Mouse (Mus musculus) heart, embryonic 13.5 days (tissue): ENCODE data around the gene Adamtsl1. TPM values are rescaled to one million over a fixed set of nuclear protein-coding genes. Genes with fewer than 3 reads are reported as not detected.

Source experiments
- ATAC-seq: fragments of 200-750 bp; cut with Nextera tagmentation; 2 replicates; pipeline ENCODE4 v1.8.0; 2017; ENCODE audit warnings: moderate TSS enrichment; ENCODE audit not compliant: insufficient number of reproducible peaks, low FRiP score, low TSS enrichment; ENCODE audit errors: extremely low read depth
- H3K27ac ChIP-seq: fragments of 300-500 bp; sonication (generic); replicated peaks from 2 replicates; pipeline ENCODE4 v1.5.1; 2015; ENCODE audit warnings: moderate library complexity, mild to moderate bottlenecking, inconsistent platforms
- H3K27me3 ChIP-seq: fragments of 300-500 bp; sonication (generic); replicated peaks from 2 replicates; pipeline ENCODE4 v1.6.1; 2015; ENCODE audit warnings: mild to moderate bottlenecking, inconsistent platforms
- H3K36me3 ChIP-seq: fragments of 300-500 bp; sonication (generic); 2 replicates; pipeline ENCODE4 v1.6.1; 2015; ENCODE audit warnings: mild to moderate bottlenecking, inconsistent platforms
- H3K4me1 ChIP-seq: fragments of 300-500 bp; sonication (generic); 2 replicates; pipeline ENCODE4 v1.6.1; 2015; ENCODE audit warnings: inconsistent platforms
- H3K4me2 ChIP-seq: fragments of 300-500 bp; sonication (generic); 2 replicates; pipeline ENCODE4 v1.6.1; 2015; ENCODE audit warnings: inconsistent platforms, mild to moderate bottlenecking, moderate library complexity
- H3K4me3 ChIP-seq: fragments of 300-500 bp; sonication (generic); 2 replicates; pipeline ENCODE4 v1.5.1; 2015; ENCODE audit warnings: moderate library complexity, mild to moderate bottlenecking, inconsistent platforms
- H3K9ac ChIP-seq: fragments of 300-500 bp; sonication (generic); 2 replicates; pipeline ENCODE4 v1.6.1; 2015; ENCODE audit warnings: inconsistent platforms, mild to moderate bottlenecking, moderate library complexity
- H3K9me3 ChIP-seq: fragments of 300-500 bp; sonication (generic); 2 replicates; pipeline ENCODE4 v1.6.1; 2016; ENCODE audit warnings: inconsistent platforms
- WGBS: fragments of 180-500 bp; shearing (Covaris S2); methylation state at CpG from one replicate; pipeline ENCODE4 v1.1.7; 2015; ENCODE audit warnings: mixed read lengths; 5-methylcytosine and 5-hydroxymethylcytosine counted together
- polyA plus RNA-seq: library from polyadenylated mRNA; unstranded; fragments of >200 nt; fragmentation: Nextera tagmentation; extraction: Ambion mirVana; gene quantifications from 2 replicates; pipeline ENCODE4 v1.2.1, GENCODE M21; 2015

The Adamtsl1 gene
- polyA plus RNA-seq, 1 experiment from 2014 or later: 11.9 TPM

DNA sequence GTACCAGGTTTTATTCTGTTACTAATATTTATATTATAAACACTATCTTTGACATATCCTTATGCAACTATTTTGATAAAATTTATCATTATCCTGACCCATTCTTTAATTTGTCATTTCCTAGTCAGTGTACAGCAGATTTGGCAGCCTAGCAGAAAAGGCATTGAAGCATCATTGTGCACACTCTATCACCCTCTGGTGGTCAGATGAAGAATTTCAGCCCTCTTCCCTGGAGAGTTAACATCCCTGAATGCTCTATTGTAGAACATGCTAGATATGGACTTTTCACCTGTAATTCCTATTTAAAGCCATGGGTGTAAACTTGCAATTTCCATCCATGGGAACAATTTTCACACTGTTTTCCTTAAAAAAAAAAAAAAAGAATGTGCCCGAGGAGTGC, 305.2 kb downstream of the Adamtsl1 start:
- Histone ChIP-seq H3K4me3 (no peak overlapping the region), H3K9me3 (no peaks in the 10 kb centered on the region), H3K27me3 (no peaks in the 10 kb centered on the region), H3K4me1 (no peaks in the 10 kb centered on the region), H3K4me2 (no peak overlapping the region), H3K36me3 (no peaks in the 10 kb centered on the region), H3K9ac (no peak overlapping the region), H3K27ac (no peak overlapping the region)
- ATAC-seq: no peak
- 59% methylated on average over 1 of the region's 1 CpGs for WGBS

DNA sequence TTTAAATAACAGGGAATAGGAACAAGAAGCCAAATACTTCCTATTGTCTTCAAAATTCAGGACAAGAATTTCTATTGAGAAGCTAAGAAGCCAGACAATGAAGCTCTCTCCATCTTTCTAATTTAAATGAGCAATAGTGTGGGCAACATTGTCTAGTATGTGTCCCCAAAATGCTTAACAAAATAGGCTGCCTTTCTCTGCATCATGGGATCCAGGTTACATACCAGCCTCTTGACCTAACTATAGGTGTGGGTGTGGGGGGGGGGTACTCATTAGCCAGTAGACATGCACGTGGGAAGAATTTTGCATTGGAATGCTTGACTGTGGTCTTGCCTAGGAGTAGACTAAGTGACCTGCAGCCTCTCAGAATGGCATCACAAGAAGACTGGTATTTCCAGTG, 305.9 kb downstream of the Adamtsl1 start:
- no peaks in the 10 kb centered on the region for H3K4me1 ChIP-seq
- H3K27ac ChIP-seq: no peak overlapping the region
- 35% methylated on average over 1 of the region's 1 CpGs for WGBS
- H3K27me3 ChIP-seq: no peaks in the 10 kb centered on the region
- no peak overlapping the region for H3K4me2 ChIP-seq
- H3K9me3 ChIP-seq: no peaks in the 10 kb centered on the region
- H3K4me3 ChIP-seq: no peak overlapping the region
- H3K9ac ChIP-seq: no peak overlapping the region
- no peak for ATAC-seq
- H3K36me3 ChIP-seq: no peaks in the 10 kb centered on the region

DNA sequence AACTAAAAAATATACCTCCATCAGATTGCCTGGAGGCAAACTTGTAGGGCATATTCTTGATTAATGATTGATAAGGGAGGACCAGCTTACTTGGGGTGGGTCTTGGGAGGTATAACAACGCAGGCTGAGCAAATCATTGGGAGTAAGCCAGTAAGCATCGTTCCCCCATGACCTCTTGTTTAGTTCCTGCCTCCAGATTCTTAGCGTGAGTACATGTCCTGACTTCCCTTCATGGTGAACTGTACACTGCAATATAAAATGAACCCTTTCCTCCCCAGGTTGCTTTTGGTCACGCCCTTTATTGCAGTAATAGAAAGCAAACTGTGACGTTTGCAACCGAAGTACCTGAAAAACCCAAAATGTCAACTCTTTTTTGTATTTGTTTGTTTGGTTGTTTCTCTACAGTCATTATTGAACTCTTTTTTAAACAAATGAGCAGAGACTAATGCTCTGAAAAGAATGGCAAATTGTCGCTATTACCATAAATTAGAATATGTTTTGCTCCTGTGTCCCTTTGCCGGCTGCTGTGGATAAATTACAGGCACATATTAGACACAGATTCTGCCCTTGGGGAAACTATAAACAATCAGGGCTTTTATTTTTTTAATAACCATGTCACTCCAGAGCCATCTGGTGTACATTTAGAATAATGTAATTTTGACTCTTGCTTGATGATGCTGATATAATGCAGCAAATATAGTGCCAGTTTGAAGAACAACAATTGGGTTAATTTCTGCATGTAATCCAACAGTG, 310.2 kb downstream of the Adamtsl1 start:
- 73% methylated on average over 8 of the region's 8 CpGs for WGBS
- ATAC-seq: no peak
- H3K9ac ChIP-seq: no peak overlapping the region
- no peak overlapping the region for H3K4me3 ChIP-seq
- no peak overlapping the region for H3K27ac ChIP-seq
- no peaks in the 10 kb centered on the region for H3K9me3 ChIP-seq
- no peaks in the 10 kb centered on the region for H3K27me3 ChIP-seq
- no peaks in the 10 kb centered on the region for H3K36me3 ChIP-seq
- no peak overlapping the region for H3K4me2 ChIP-seq
- H3K4me1 ChIP-seq: no peaks in the 10 kb centered on the region

DNA sequence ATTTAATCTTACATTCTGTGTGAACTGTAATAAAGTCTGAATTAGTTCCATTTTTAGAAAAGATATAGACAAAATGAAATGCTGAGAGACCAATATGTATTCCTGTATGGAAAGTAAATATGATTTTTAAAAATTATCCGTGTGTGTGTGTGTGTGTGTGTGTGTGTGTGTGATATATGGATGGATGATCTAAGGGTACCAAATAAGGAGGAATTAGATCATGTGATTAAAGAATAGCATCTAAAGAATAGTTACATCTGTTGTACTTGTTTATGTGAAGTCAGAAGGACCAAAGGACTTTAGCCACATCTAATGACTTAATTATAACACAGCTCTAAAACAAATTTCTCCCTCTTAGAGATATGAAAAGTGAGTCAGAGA, 310.7 kb downstream of the Adamtsl1 start:
- H3K9me3 ChIP-seq: no peaks in the 10 kb centered on the region
- H3K27me3 ChIP-seq: no peaks in the 10 kb centered on the region
- no peak overlapping the region for H3K9ac ChIP-seq
- H3K4me3 ChIP-seq: no peak overlapping the region
- H3K4me1 ChIP-seq: no peaks in the 10 kb centered on the region
- H3K27ac ChIP-seq: no peak overlapping the region
- WGBS: 39% methylated on average over 1 of the region's 1 CpGs
- H3K36me3 ChIP-seq: no peaks in the 10 kb centered on the region
- ATAC-seq: no peak
- no peak overlapping the region for H3K4me2 ChIP-seq

DNA sequence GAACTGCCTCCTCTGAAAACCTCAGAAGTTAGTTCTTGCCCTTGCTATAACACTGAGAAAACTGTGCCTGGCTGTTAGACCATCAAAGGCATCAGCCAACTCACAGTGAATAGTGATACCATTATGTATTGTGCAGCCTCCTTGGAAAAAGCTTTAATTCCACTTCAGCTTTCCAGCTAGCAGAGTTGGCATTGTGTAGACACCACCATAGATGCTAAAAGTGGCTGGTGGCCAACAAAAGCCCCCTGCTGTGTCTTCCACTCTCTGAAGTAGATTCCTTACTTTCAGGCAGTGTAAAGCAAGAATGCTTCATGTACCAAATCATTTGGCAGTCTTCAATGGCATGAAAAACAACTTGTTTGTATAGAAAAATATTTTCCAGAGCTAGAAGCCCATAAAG, 323.1 kb downstream of the Adamtsl1 start:
- no peak for ATAC-seq
- Histone ChIP-seq H3K27ac (no peak overlapping the region), H3K9ac (no peak overlapping the region), H3K4me3 (no peak overlapping the region), H3K36me3 (no peaks in the 10 kb centered on the region), H3K4me1 (peaks cover 14% of the 10 kb centered on the region), H3K27me3 (no peaks in the 10 kb centered on the region), H3K4me2 (no peak overlapping the region), H3K9me3 (no peaks in the 10 kb centered on the region)

DNA sequence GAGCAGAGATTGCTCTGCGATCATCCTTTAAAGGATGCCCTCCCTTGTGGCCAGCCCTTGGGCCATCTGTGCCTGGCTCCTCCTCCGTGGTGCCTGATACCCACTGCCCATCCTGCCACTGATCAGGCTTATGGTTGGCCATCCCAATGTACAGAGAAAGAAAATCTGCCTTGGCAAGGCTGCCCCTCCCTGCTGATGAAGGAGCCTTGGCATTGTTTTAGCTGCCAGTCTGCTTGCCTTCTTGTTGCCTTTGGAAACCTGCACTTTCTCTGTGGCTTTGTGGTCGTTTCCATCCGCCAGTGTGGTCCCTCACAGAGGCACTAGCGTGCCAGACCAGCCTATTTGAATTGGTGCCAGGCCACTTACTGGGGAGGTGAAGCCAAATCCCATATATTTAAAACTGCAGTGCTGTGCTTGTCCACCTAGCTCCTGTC, 323.6 kb downstream of the Adamtsl1 start:
- H3K27ac ChIP-seq: peak overlapping the region; percentile 24; the same call in 1 of the 2 replicates
- no peaks in the 10 kb centered on the region for H3K27me3 ChIP-seq
- H3K9ac ChIP-seq: no peak overlapping the region
- no peak for ATAC-seq
- no peaks in the 10 kb centered on the region for H3K36me3 ChIP-seq
- no peak overlapping the region for H3K4me3 ChIP-seq
- H3K9me3 ChIP-seq: no peaks in the 10 kb centered on the region
- H3K4me1 ChIP-seq: peaks cover 17% of the 10 kb centered on the region
- WGBS: 58% methylated on average over 5 of the region's 5 CpGs
- no peak overlapping the region for H3K4me2 ChIP-seq

DNA sequence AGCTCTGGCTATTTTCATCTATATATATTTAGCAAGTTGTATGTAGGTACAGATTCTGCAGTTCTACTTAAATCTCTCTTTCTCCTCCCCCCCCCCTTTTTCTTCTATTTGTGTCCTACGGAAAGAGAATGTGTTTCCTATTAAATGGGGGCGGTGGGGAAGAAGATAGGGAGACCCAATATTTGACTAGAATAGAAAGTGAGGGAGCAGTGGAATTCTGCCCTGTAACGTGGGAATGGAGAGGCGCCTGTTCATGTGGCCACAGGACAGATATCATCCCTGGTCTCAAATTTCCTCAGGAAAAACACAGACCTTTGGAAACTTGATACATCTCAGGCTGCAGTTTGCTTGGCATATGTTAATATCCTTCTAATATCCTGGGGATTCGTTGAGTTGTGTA, 324.1 kb downstream of the Adamtsl1 start:
- 45% methylated on average over 5 of the region's 5 CpGs for WGBS
- ATAC-seq: no peak
- Histone ChIP-seq H3K4me1 (peaks cover 17% of the 10 kb centered on the region), H3K27ac (no peak overlapping the region), H3K27me3 (no peaks in the 10 kb centered on the region), H3K4me2 (no peak overlapping the region), H3K36me3 (no peaks in the 10 kb centered on the region), H3K4me3 (no peak overlapping the region), H3K9ac (no peak overlapping the region), H3K9me3 (no peaks in the 10 kb centered on the region)

DNA sequence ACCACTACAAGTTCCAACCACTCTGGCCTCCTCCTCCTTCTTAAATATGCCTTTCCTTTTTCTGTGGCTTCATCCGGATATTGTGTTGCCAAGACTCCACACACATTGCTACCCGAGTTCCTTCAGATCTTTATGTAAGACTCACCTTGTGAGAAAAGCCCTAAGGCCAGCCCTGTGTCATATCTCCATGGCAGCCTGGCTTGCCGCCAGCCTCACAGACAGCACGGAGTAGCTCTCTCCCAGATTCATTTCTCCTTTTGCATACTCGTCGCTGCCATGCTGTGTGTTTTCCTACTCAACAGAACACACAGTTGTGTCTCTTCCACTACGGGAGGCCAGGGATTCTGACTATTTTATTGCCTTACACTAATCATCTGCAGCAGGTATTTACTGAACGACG, 328.1 kb downstream of the Adamtsl1 start:
- Histone ChIP-seq H3K4me1 (peaks cover 17% of the 10 kb centered on the region), H3K27ac (no peak overlapping the region), H3K9me3 (no peaks in the 10 kb centered on the region), H3K9ac (no peak overlapping the region), H3K4me3 (no peak overlapping the region), H3K27me3 (no peaks in the 10 kb centered on the region), H3K36me3 (no peaks in the 10 kb centered on the region), H3K4me2 (no peak overlapping the region)
- WGBS: 50% methylated on average over 9 of the region's 9 CpGs
- ATAC-seq: no peak

DNA sequence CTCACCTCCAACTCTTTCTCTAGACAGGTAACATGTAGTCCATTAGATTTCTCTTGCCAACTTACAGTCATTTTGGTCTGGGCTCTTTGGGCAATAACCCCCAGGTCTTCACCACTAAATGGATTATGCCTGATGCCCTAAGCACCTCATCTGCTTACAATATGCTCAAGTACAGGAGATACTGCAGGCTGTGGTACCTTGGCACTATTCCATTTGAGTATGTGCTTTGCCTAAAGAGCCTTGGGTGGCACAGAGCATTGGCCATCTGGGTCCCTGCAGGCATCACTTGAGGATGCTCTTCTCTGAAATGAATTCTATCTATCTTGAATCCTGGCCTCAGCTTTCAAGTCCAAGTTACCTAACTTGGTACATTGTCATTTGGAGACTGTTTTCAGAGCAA, 330.4 kb downstream of the Adamtsl1 start:
- no peak overlapping the region for H3K4me2 ChIP-seq
- no peak for ATAC-seq
- no peaks in the 10 kb centered on the region for H3K27me3 ChIP-seq
- H3K4me3 ChIP-seq: no peak overlapping the region
- no peaks in the 10 kb centered on the region for H3K36me3 ChIP-seq
- H3K4me1 ChIP-seq: 0 out of 2 replicates have a peak, but pooled peaks cover 3% of the 10 kb centered on the region
- H3K27ac ChIP-seq: no peak overlapping the region
- no peaks in the 10 kb centered on the region for H3K9me3 ChIP-seq
- no peak overlapping the region for H3K9ac ChIP-seq

DNA sequence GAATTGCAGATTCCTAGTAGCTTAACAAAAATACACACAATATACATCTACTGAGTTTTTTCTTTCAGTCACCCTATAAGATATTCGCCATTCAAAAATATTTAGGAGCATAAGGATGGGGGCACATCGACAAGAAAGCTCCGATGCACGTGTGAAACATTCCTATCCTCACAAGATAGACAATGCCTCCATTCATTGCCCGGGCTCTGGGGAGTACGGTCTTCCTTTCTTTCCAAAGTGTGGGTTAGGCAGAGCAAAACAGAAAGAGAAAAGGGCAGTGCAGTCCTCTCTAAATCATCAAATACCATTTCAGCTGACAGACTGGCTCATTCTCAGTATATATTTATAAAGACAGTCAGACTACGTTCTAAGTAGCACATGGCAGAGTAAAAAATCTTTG, 332.0 kb downstream of the Adamtsl1 start:
- no peak overlapping the region for H3K4me2 ChIP-seq
- 0 out of 2 replicates have a peak, but pooled peaks cover 3% of the 10 kb centered on the region for H3K4me1 ChIP-seq
- WGBS: 54% methylated on average over 7 of the region's 7 CpGs
- H3K9ac ChIP-seq: no peak overlapping the region
- no peaks in the 10 kb centered on the region for H3K9me3 ChIP-seq
- no peaks in the 10 kb centered on the region for H3K36me3 ChIP-seq
- no peak overlapping the region for H3K4me3 ChIP-seq
- no peaks in the 10 kb centered on the region for H3K27me3 ChIP-seq
- no peak overlapping the region for H3K27ac ChIP-seq
- ATAC-seq: no peak

DNA sequence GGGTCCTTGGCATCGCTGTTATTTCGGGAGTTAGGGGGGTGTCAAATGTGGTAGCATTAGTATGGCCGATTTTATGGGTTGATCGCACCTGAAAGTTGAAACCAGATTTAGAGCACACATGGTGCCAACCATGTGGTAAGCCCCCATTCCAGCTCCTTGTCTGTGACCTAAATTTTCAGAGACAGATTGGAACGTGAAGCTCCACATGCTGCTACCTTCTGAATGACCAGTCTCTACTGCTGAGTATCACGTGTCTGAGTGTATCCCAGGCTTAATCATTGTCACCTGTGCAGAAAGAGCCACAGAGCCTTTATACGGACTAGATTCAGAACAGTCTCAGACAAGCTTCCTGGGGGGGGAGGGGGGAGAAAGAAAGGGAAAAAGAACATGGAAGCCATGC, 339.4 kb downstream of the Adamtsl1 start:
- Histone ChIP-seq H3K4me3 (no peak overlapping the region), H3K4me2 (no peak overlapping the region), H3K27ac (no peak overlapping the region), H3K9me3 (no peaks in the 10 kb centered on the region), H3K4me1 (peaks cover 10% of the 10 kb centered on the region), H3K27me3 (no peaks in the 10 kb centered on the region), H3K9ac (no peak overlapping the region), H3K36me3 (no peaks in the 10 kb centered on the region)
- ATAC-seq: no peak
- 82% methylated on average over 7 of the region's 7 CpGs for WGBS

DNA sequence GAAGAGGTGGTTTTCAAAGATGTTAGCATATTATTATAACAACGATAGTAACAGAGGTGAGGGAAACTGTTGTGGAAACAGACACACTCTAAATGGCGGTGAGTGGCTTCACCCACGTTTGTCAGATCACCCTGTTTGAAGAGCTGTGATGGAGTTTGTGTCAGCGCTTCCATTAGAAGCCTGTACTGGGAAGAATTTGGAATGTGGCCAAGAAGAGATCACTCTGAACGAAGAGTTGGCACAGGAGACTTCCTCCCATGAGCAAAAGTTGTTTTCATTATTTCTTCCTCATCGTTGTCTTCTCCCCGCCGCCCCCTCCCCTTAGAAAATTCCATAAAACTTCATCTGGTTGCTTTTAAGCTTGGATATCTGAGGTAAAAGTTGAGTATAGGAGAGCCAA, 340.5 kb downstream of the Adamtsl1 start:
- WGBS: 24% methylated on average over 8 of the region's 8 CpGs
- H3K9ac ChIP-seq: no peak overlapping the region
- no peaks in the 10 kb centered on the region for H3K27me3 ChIP-seq
- H3K4me1 ChIP-seq: peaks cover 10% of the 10 kb centered on the region
- no peaks in the 10 kb centered on the region for H3K36me3 ChIP-seq
- no peaks in the 10 kb centered on the region for H3K9me3 ChIP-seq
- no peak overlapping the region for H3K27ac ChIP-seq
- ATAC-seq: no peak
- no peak overlapping the region for H3K4me3 ChIP-seq
- H3K4me2 ChIP-seq: peak overlapping the region; percentile 28; the same call in 1 of the 2 replicates
